Mouse (Mus musculus) midbrain, embryonic 14.5 days (tissue): Measurements from ENCODE around the gene Tsr2. TPM values are rescaled to one million over a fixed set of nuclear protein-coding genes. Genes with fewer than 3 reads are reported as not detected.

Experiments used
- ATAC-seq: fragments of 200-750 bp; cut with Nextera tagmentation; 2 replicates; pipeline ENCODE4 v1.8.0; 2017; ENCODE audit warnings: moderate number of reproducible peaks, moderate library complexity; ENCODE audit not compliant: low FRiP score, low TSS enrichment
- DNase-seq: peaks from one replicate; pipeline ENCODE4 v3.0.0-alpha.2; 2015
- H3K27ac ChIP-seq: fragments of 300-500 bp; sonication (generic); replicated peaks from 2 replicates; pipeline ENCODE4 v1.5.1; 2014; ENCODE audit warnings: mild to moderate bottlenecking, low read depth, low read length, moderate library complexity
- H3K27me3 ChIP-seq: fragments of 300-500 bp; sonication (generic); 2 replicates; pipeline ENCODE4 v1.6.1; 2014; ENCODE audit warnings: low read length, control low read depth, mixed read lengths; ENCODE audit not compliant: control insufficient read depth, insufficient read depth
- H3K36me3 ChIP-seq: fragments of 300-500 bp; sonication (generic); 2 replicates; pipeline ENCODE4 v1.6.1; 2014; ENCODE audit warnings: low read length, control low read depth; ENCODE audit not compliant: control insufficient read depth, insufficient read depth
- H3K4me1 ChIP-seq: fragments of 300-500 bp; sonication (generic); 2 replicates; pipeline ENCODE4 v1.6.1; 2014; ENCODE audit warnings: mild to moderate bottlenecking, antibody characterized with exemption, low read length, control low read depth; ENCODE audit not compliant: control insufficient read depth, insufficient read depth
- H3K4me2 ChIP-seq: fragments of 300-500 bp; sonication (generic); 2 replicates; pipeline ENCODE4 v1.6.1; 2014; ENCODE audit warnings: mild to moderate bottlenecking, low read length, moderate library complexity
- H3K4me3 ChIP-seq: fragments of 300-500 bp; sonication (generic); replicated peaks from 2 replicates; pipeline ENCODE4 v1.5.1; 2014; ENCODE audit warnings: low read depth, low read length
- H3K9ac ChIP-seq: fragments of 300-500 bp; sonication (generic); replicated peaks from 2 replicates; pipeline ENCODE4 v1.6.1; 2014; ENCODE audit warnings: mild to moderate bottlenecking, low read length, moderate library complexity
- H3K9me3 ChIP-seq: fragments of 300-500 bp; sonication (generic); 2 replicates; pipeline ENCODE4 v1.6.1; 2016; ENCODE audit warnings: low read length, control low read depth, mixed read lengths; ENCODE audit not compliant: control insufficient read depth
- whole genome bisulfite sequencing: fragments of 180-500 bp; shearing (Covaris S2); extraction: QIAGEN DNeasy Blood & Tissue Kit; methylation state at CpG from one replicate; pipeline ENCODE4 v1.1.7; 2014; 5-methylcytosine and 5-hydroxymethylcytosine counted together
- polyA plus RNA-seq: library from polyadenylated mRNA; unstranded; fragments of >200 nt; fragmentation: Nextera tagmentation; extraction: Ambion mirVana; gene quantifications from 2 replicates; pipeline ENCODE4 v1.2.1, GENCODE M21; 2014

Tsr2 gene
- polyA plus RNA-seq, 1 experiment from 2014 or later = 38.9 TPM

GRCm38 (mm10) chrX:151085599-151085998 lies 10.7 kb downstream of the Tsr2 start:
- no peak overlapping the region for H3K4me3 ChIP-seq
- WGBS = 78% methylated on average over 2 of the region's 2 CpGs
- no peak overlapping the region for H3K27ac ChIP-seq
- no peaks in the 10 kb centered on the region for H3K9me3 ChIP-seq
- ATAC-seq (no peak), DNase-seq (no peak)
- no peaks in the 10 kb centered on the region for H3K27me3 ChIP-seq
- no peak overlapping the region for H3K4me2 ChIP-seq
- H3K9ac ChIP-seq = no peak overlapping the region
- peaks cover 46% of the 10 kb centered on the region for H3K36me3 ChIP-seq
- no peaks in the 10 kb centered on the region for H3K4me1 ChIP-seq

GRCm38 (mm10) chrX:151076941-151077485 lies 19.3 kb downstream of the Tsr2 start:
- Histone ChIP-seq H3K4me3 (no peak overlapping the region), H3K27ac (no peak overlapping the region), H3K27me3 (no peaks in the 10 kb centered on the region), H3K36me3 (peaks cover 27% of the 10 kb centered on the region; the same call in 1 of the 2 replicates), H3K4me1 (no peaks in the 10 kb centered on the region), H3K4me2 (no peak overlapping the region), H3K9ac (no peak overlapping the region), H3K9me3 (no peaks in the 10 kb centered on the region)
- WGBS = 77% methylated on average over 4 of the region's 4 CpGs
- no peak for ATAC-seq
- peak; percentile 13 for DNase-seq

GRCm38 (mm10) chrX:151076007-151076406 lies 20.3 kb downstream of the Tsr2 start:
- Histone ChIP-seq H3K27me3 (no peaks in the 10 kb centered on the region), H3K4me3 (no peak overlapping the region), H3K36me3 (peaks cover 32% of the 10 kb centered on the region), H3K4me2 (no peak overlapping the region), H3K4me1 (no peaks in the 10 kb centered on the region), H3K9me3 (no peaks in the 10 kb centered on the region), H3K9ac (no peak overlapping the region), H3K27ac (no peak overlapping the region)
- WGBS = 98% methylated on average over 5 of the region's 5 CpGs
- ATAC-seq = no peak
- DNase-seq = no peak

GRCm38 (mm10) chrX:151067876-151068275 lies 28.5 kb downstream of the Tsr2 start:
- ATAC-seq = no peak
- H3K4me3 ChIP-seq = no peak overlapping the region
- peaks cover 36% of the 10 kb centered on the region for H3K36me3 ChIP-seq
- no peak overlapping the region for H3K4me2 ChIP-seq
- DNase-seq = no peak
- H3K9me3 ChIP-seq = no peaks in the 10 kb centered on the region
- no peak overlapping the region for H3K9ac ChIP-seq
- 93% methylated on average over 5 of the region's 5 CpGs for WGBS
- H3K27me3 ChIP-seq = no peaks in the 10 kb centered on the region
- H3K27ac ChIP-seq = no peak overlapping the region
- no peaks in the 10 kb centered on the region for H3K4me1 ChIP-seq

GRCm38 (mm10) chrX:151066071-151066666 lies 30.2 kb downstream of the Tsr2 start:
- no peaks in the 10 kb centered on the region for H3K9me3 ChIP-seq
- no peaks in the 10 kb centered on the region for H3K4me1 ChIP-seq
- ATAC-seq (no peak), DNase-seq (no peak)
- H3K4me2 ChIP-seq = no peak overlapping the region
- H3K36me3 ChIP-seq = peaks cover 28% of the 10 kb centered on the region
- H3K27me3 ChIP-seq = no peaks in the 10 kb centered on the region
- no peak overlapping the region for H3K9ac ChIP-seq
- no peak overlapping the region for H3K4me3 ChIP-seq
- H3K27ac ChIP-seq = no peak overlapping the region
- WGBS = 91% methylated on average over 7 of the region's 7 CpGs

GRCm38 (mm10) chrX:151061615-151062299 lies 34.6 kb downstream of the Tsr2 start:
- Histone ChIP-seq H3K27me3 (no peaks in the 10 kb centered on the region), H3K9me3 (no peaks in the 10 kb centered on the region), H3K4me2 (no peak overlapping the region), H3K4me1 (no peaks in the 10 kb centered on the region), H3K9ac (no peak overlapping the region), H3K27ac (no peak overlapping the region), H3K4me3 (no peak overlapping the region), H3K36me3 (peaks cover 6% of the 10 kb centered on the region)
- ATAC-seq (no peak), DNase-seq (no peak)
- 80% methylated on average over 3 of the region's 3 CpGs for WGBS

- no peak overlapping the region for H3K4me2 ChIP-seq
- H3K4me3 ChIP-seq = no peak overlapping the region
Observed at GRCm38 (mm10) chrX:151059346-151059745, 37.0 kb downstream of the Tsr2 start.

GRCm38 (mm10) chrX:151055559-151055958 lies 40.8 kb downstream of the Tsr2 start:
- WGBS = 24% methylated on average over 1 of the region's 1 CpGs
- Histone ChIP-seq H3K4me2 (no peak overlapping the region), H3K27ac (no peak overlapping the region), H3K9ac (no peak overlapping the region), H3K36me3 (no peaks in the 10 kb centered on the region), H3K4me3 (no peak overlapping the region), H3K27me3 (no peaks in the 10 kb centered on the region), H3K9me3 (no peaks in the 10 kb centered on the region), H3K4me1 (no peaks in the 10 kb centered on the region)
- no peak for ATAC-seq
- DNase-seq = no peak

More at GRCm38 (mm10) chrX:151059346-151059745, 37.0 kb downstream of the Tsr2 start:
- H3K36me3 ChIP-seq = no peaks in the 10 kb centered on the region
- H3K4me1 ChIP-seq = no peaks in the 10 kb centered on the region
- no peaks in the 10 kb centered on the region for H3K9me3 ChIP-seq
- no peaks in the 10 kb centered on the region for H3K27me3 ChIP-seq
- ATAC-seq = no peak
- WGBS = 100% methylated on average over 1 of the region's 1 CpGs
- no peak overlapping the region for H3K9ac ChIP-seq
- DNase-seq = no peak
- H3K27ac ChIP-seq = no peak overlapping the region

GRCm38 (mm10) chrX:151054489-151054888 lies 41.9 kb downstream of the Tsr2 start:
- no peak overlapping the region for H3K4me2 ChIP-seq
- no peak overlapping the region for H3K27ac ChIP-seq
- DNase-seq = no peak
- no peaks in the 10 kb centered on the region; the same call in 1 of the 2 replicates for H3K4me1 ChIP-seq
- no peak overlapping the region for H3K9ac ChIP-seq
- 73% methylated on average over 5 of the region's 6 CpGs for WGBS
- ATAC-seq = no peak
- H3K9me3 ChIP-seq = no peaks in the 10 kb centered on the region
- no peak overlapping the region for H3K4me3 ChIP-seq
- H3K36me3 ChIP-seq = no peaks in the 10 kb centered on the region
- H3K27me3 ChIP-seq = no peaks in the 10 kb centered on the region
